Mouse (Mus musculus) CH12.LX (cell line): ENCODE data around the gene Rsu1. TPM values are rescaled to one million over a fixed set of nuclear protein-coding genes. Genes with fewer than 3 reads are reported as not detected.

ENCODE experiments used
- DNase-seq: peaks from one replicate; pipeline ENCODE4 v3.0.0-alpha.2; 2013; ENCODE audit errors: extremely low read depth
- H3K27ac ChIP-seq: 2 replicates; pipeline ENCODE4 v1.5.1; 2012; ENCODE audit warnings: low read depth, mild to moderate bottlenecking, control low read depth, moderate library complexity; ENCODE audit not compliant: insufficient read depth
- H3K27me3 ChIP-seq: replicated peaks from 2 replicates; pipeline ENCODE3; 2012; ENCODE audit warnings: inconsistent platforms
- H3K36me3 ChIP-seq, 2 experiments: replicated peaks in 1 of 2; 2 replicates each; pipeline versions ENCODE3 to v1.6.1; 2012; ENCODE audit warnings: inconsistent platforms in 1 of 2, low read length in 1 of 2, mild to moderate bottlenecking in 1 of 2, mixed read lengths in 1 of 2, moderate library complexity in 1 of 2; ENCODE audit not compliant: control insufficient read depth in 1 of 2, insufficient read depth in 1 of 2
- H3K4me1 ChIP-seq, 2 experiments: 2 replicates each; pipeline ENCODE4 v1.6.1; 2012; ENCODE audit warnings: inconsistent platforms in 1 of 2, moderate library complexity in 1 of 2; ENCODE audit not compliant: insufficient read depth in 2 of 2, control insufficient read depth in 1 of 2
- H3K4me2 ChIP-seq: 2 replicates; pipeline ENCODE4 v1.6.1; 2012; ENCODE audit warnings: low read depth, mild to moderate bottlenecking, control low read depth; ENCODE audit not compliant: poor library complexity, insufficient read depth, severe bottlenecking
- H3K4me3 ChIP-seq, 3 experiments: fragments of 150-350 bp in 1 of 3; sonication (generic) in 1 of 3; replicated peaks in 1 of 3; 2 replicates each; pipeline versions ENCODE3 to v1.5.1; 2011 to 2012; ENCODE audit warnings: low read depth in 2 of 3, low read length in 2 of 3, mild to moderate bottlenecking in 2 of 3, moderate library complexity in 2 of 3, control low read depth in 1 of 3, improper control_type of control experiment in 1 of 3, inconsistent platforms in 1 of 3, mixed read lengths in 1 of 3; ENCODE audit not compliant: poor library complexity in 1 of 3
- H3K79me2 ChIP-seq: replicated peaks from 2 replicates; pipeline ENCODE4 v1.6.1; 2012; ENCODE audit warnings: mild to moderate bottlenecking, moderate library complexity; ENCODE audit not compliant: control insufficient read depth, poor library complexity, insufficient read depth, severe bottlenecking; ENCODE audit errors: extremely low read depth
- H3K9ac ChIP-seq: 2 replicates; pipeline ENCODE4 v1.6.1; 2012; ENCODE audit warnings: low read depth, mild to moderate bottlenecking, control low read depth, moderate library complexity; ENCODE audit not compliant: insufficient read depth
- H3K9me3 ChIP-seq: replicated peaks from 2 replicates; pipeline ENCODE3; 2012; ENCODE audit warnings: low read length, inconsistent platforms, mixed read lengths
- BHLHE40 ChIP-seq: IDR thresholded peaks from 2 replicates; pipeline ENCODE4 v1.6.1; 2011; ENCODE audit warnings: mild to moderate bottlenecking, low read depth, low read length, improper control_type of control experiment
- CTCF ChIP-seq, 2 experiments: IDR thresholded peaks in 1 of 2; conservative IDR thresholded peaks in 1 of 2; 2 replicates each; pipeline ENCODE4 v1.5.1; 2011 to 2012; ENCODE audit warnings: low read depth in 2 of 2, low read length in 2 of 2, improper control_type of control experiment in 1 of 2, inconsistent platforms in 1 of 2, mild to moderate bottlenecking in 1 of 2, moderate library complexity in 1 of 2
- E2F4 ChIP-seq: IDR thresholded peaks from 2 replicates; pipeline ENCODE4 v1.6.1; 2011; ENCODE audit warnings: low read depth, low read length, improper control_type of control experiment; ENCODE audit not compliant: insufficient replicate concordance
- ELF1 ChIP-seq: IDR thresholded peaks from 2 replicates; pipeline ENCODE4 v1.6.1; 2014; ENCODE audit warnings: low read depth, mild to moderate bottlenecking, inconsistent platforms, low read length, improper control_type of control experiment
- EP300 ChIP-seq: IDR thresholded peaks from 2 replicates; pipeline ENCODE4 v1.6.1; 2011; ENCODE audit warnings: low read length, improper control_type of control experiment
- JUN ChIP-seq: IDR thresholded peaks from 2 replicates; pipeline ENCODE4 v1.6.1; 2011; ENCODE audit warnings: low read depth, mild to moderate bottlenecking, low read length, improper control_type of control experiment, moderate library complexity; ENCODE audit not compliant: insufficient read depth
- MAFK ChIP-seq: IDR thresholded peaks from 2 replicates; pipeline ENCODE4 v1.6.1; 2011; ENCODE audit warnings: low read length, improper control_type of control experiment; ENCODE audit not compliant: insufficient replicate concordance
- MXI1 ChIP-seq: IDR thresholded peaks from 2 replicates; pipeline ENCODE4 v1.6.1; 2011; ENCODE audit warnings: mild to moderate bottlenecking, low read depth, low read length, improper control_type of control experiment
- RAD21 ChIP-seq: IDR thresholded peaks from 2 replicates; pipeline ENCODE4 v1.6.1; 2011; ENCODE audit warnings: low read depth, mild to moderate bottlenecking, low read length, improper control_type of control experiment, moderate library complexity
- SIN3A ChIP-seq: IDR thresholded peaks from 2 replicates; pipeline ENCODE4 v1.6.1; 2012; ENCODE audit warnings: low read length, improper control_type of control experiment, inconsistent platforms
- SMC3 ChIP-seq: IDR thresholded peaks from 2 replicates; pipeline ENCODE4 v1.6.1; 2011; ENCODE audit warnings: low read depth, low read length, improper control_type of control experiment
- TCF12 ChIP-seq: IDR thresholded peaks from 2 replicates; pipeline ENCODE4 v1.6.1; 2014; ENCODE audit warnings: low read depth, mild to moderate bottlenecking, inconsistent platforms, low read length, improper control_type of control experiment
- dilution Hi-C: fragments of 300-500 bp; cut with MboI; formaldehyde crosslinking; loops from 2 replicates; pipeline ENCODE4 v1.14.3; 2020; ENCODE audit warnings: low sequenced_read_pairs; ENCODE audit not compliant: extremely low pct_unique_long_range_greater_than_20kb, extremely low pct_ligation_motif_present
- in situ Hi-C: fragments of 300-500 bp; cut with MboI; formaldehyde crosslinking; loops from 3 replicates; pipeline ENCODE4 v1.14.3; 2019; ENCODE audit warnings: low sequenced_read_pairs, low pct_ligation_motif_present, low pct_unique_long_range_greater_than_20kb, mixed read lengths
- polyA plus RNA-seq: library from polyadenylated mRNA; unstranded; fragments of >175 nt; gene quantifications from 2 replicates; pipeline ENCODE4 v1.2.1, GENCODE M21; 2012; ENCODE audit warnings: low read depth; ENCODE audit not compliant: insufficient read length
- total RNA-seq, 2 experiments: library from RNA; depleted of rRNA; stranded (reverse); fragments of 300-350 nt in 1 of 2; fragments of >200 nt in 1 of 2; gene quantifications; 2 replicates each; pipeline ENCODE4 v1.2.3; 2012 to 2014

Gene Rsu1
- total and polyA plus RNA-seq, 3 experiments: 29.5 to 108 (median 86.4) TPM

DNA sequence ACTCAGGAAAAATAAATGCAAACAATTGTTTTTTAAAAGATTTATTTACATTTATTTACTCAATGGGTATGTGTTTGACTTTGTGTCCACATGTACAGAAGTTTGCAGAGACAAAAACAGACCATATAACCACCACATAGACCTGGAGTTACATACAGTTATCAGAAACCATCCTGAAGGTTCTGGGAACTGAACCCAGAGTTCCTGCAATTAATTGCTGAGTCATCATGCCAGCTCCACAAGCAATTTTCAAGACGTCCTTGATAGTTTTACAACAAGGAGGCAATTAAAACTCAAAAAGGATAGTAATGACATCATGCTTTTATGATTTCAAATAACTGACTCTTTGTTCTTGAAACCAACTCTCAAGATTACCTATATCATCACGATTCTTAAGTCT lies 109.5 kb downstream of the Rsu1 start:
- H3K27me3 ChIP-seq: no peaks in the 10 kb centered on the region
- in situ Hi-C loops: no loop called here
- no peak for DNase-seq
- peaks cover 2 to 43% of the 10 kb centered on the region in 2 experiments; a peak in 3 of 4 replicates for H3K4me1 ChIP-seq
- H3K4me2 ChIP-seq: no peak overlapping the region
- no peak overlapping the region for H3K27ac ChIP-seq
- TF ChIP-seq MAFK (peak; percentile 76), JUN (no peak)
- H3K9me3 ChIP-seq: no peaks in the 10 kb centered on the region
- no peak overlapping the region for H3K4me3 ChIP-seq
- H3K36me3 ChIP-seq: peaks cover 6 to 46% of the 10 kb centered on the region in 2 experiments
- dilution Hi-C loops: no loop called here
- H3K79me2 ChIP-seq: no peaks in the 10 kb centered on the region; the same call in 1 of the 2 replicates
- H3K9ac ChIP-seq: no peak overlapping the region

GRCm38 (mm10) chr2:13145245-13145644 lies 126.0 kb downstream of the Rsu1 start:
- dilution Hi-C loops (no loop called here), in situ Hi-C loops (no loop called here)
- no peaks in the 10 kb centered on the region for H3K4me1 ChIP-seq
- H3K4me3 ChIP-seq: no peak overlapping the region
- no peak overlapping the region for H3K9ac ChIP-seq
- no peak for TF ChIP-seq SMC3
- no peak for TF ChIP-seq ELF1
- TF ChIP-seq SIN3A: no peak
- no peak for TF ChIP-seq BHLHE40
- no peak for TF ChIP-seq TCF12
- H3K9me3 ChIP-seq: no peaks in the 10 kb centered on the region
- no peak overlapping the region for H3K27ac ChIP-seq
- DNase-seq: no peak
- no peaks in the 10 kb centered on the region for H3K27me3 ChIP-seq
- H3K36me3 ChIP-seq: peaks cover 3 to 27% of the 10 kb centered on the region in 2 experiments
- no peaks in the 10 kb centered on the region; the same call in 1 of the 2 replicates for H3K79me2 ChIP-seq
- no peak overlapping the region for H3K4me2 ChIP-seq

DNA sequence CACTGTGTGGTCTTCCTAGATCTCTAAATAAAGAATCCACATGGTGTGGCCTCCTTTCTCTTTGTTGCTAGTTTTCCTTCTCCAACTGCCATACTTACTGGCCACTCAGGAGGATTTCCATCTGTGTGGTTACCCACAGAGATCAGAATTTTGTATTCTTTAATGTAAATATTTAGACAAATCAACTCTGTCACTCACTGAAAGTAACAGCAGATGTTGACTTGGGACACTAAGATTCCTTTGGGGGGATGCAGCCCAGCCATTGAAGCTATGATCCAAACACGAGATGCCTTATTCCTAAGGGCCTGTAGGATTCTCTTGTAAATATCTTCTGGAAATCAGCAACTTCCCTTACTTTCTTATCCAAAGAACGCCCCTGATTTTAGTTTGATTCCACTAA lies 136.3 kb downstream of the Rsu1 start:
- in situ Hi-C loops (no loop called here), dilution Hi-C loops (no loop called here)
- peaks cover 0 to 4% of the 10 kb centered on the region in 2 experiments; a peak in 1 of 4 replicates for H3K4me1 ChIP-seq
- H3K9me3 ChIP-seq: no peaks in the 10 kb centered on the region
- H3K27ac ChIP-seq: no peak overlapping the region
- no peak overlapping the region for H3K9ac ChIP-seq
- H3K36me3 ChIP-seq: peaks cover 0 to 44% of the 10 kb centered on the region in 2 experiments
- H3K27me3 ChIP-seq: no peaks in the 10 kb centered on the region
- H3K4me2 ChIP-seq: no peak overlapping the region
- no peak overlapping the region for H3K4me3 ChIP-seq
- TF ChIP-seq CTCF (conservative IDR thresholded peaks at IDR 0.05 in 1 of 2, IDR thresholded peaks at IDR 0.05 in 1 of 2; ENCODE audit: low read depth in 2 of 2, low read length in 2 of 2) (no peak), MXI1 (no peak), TCF12 (no peak), EP300 (no peak), E2F4 (no peak), RAD21 (no peak)
- H3K79me2 ChIP-seq: no peaks in the 10 kb centered on the region
- no peak for DNase-seq
